26 mouse cellular contexts compared by ENCODE assay signal in the genomic region with DNA sequence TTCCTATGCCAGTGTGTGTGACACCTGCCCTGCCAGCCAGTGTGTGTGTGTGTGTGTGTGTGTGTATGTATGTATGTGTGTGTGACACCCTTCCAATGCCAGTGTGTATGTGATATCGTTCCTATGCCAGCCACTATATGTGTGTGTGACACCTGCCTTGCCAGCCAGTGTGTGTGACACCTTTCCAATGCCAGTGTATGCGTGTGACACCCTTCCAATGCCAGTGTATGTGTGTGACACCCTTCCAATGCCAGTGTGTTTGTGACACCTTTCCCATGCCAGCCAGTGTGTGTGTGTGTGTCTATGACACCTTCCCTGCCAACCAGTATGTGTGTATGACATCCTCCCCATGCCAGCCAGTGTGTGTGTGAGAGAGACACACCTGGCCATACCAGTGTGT.
"Had no signal": no experiment of that assay in that cellular context is flagged by ENCODE, and none has a peak within 500 bp of the region (broad histone marks: within the 10 kb centered on the region; RNA-seq: fewer than 3 reads in every experiment).

No protein-coding gene starts in this region.

- ATAC-seq: hindbrain, postnatal 0 days; intestine, embryonic 16.5 days had no signal

- H3K4me2 ChIP-seq: heart, embryonic 12.5 days; hindbrain, embryonic 12.5 days; hindbrain, embryonic 14.5 days; limb, embryonic 12.5 days; liver, embryonic 11.5 days; liver, embryonic 13.5 days; liver, embryonic 15.5 days had no signal

- H3K36me3 ChIP-seq: heart, embryonic 10.5 days; heart, embryonic 12.5 days; hindbrain, embryonic 10.5 days; hindbrain, embryonic 12.5 days; limb, embryonic 10.5 days; limb, embryonic 12.5 days; liver, embryonic 13.5 days; liver, embryonic 15.5 days had no signal

- DNase-seq: gastrocnemius, adult 2 months; gastrocnemius, postnatal 10 days; gastrocnemius, postnatal 25 days; heart, adult 18-20 months; heart, postnatal 10 days; heart, postnatal 4 days; kidney, adult 11 months; kidney, adult 2 months; kidney, postnatal 10 days; kidney, postnatal 25 days; kidney, postnatal 4 days; liver; liver, embryonic 13.5 days had no signal

- H3K4me3 ChIP-seq: gastrocnemius, adult 2 months; heart, embryonic 10.5 days; heart, embryonic 12.5 days; hindbrain, embryonic 10.5 days; hindbrain, embryonic 12.5 days; layer of hippocampus, adult 2 months; left cerebral cortex, adult 2 months; limb, embryonic 10.5 days; limb, embryonic 12.5 days; liver, embryonic 13.5 days; liver, embryonic 15.5 days had no signal

- H3K27ac ChIP-seq: gastrocnemius, adult 2 months; heart, embryonic 10.5 days; hindbrain, embryonic 10.5 days; hindbrain, embryonic 12.5 days; hindbrain, embryonic 14.5 days; hindbrain, postnatal 0 days; layer of hippocampus, adult 2 months; left cerebral cortex, adult 2 months; limb, embryonic 10.5 days; limb, embryonic 12.5 days; liver, embryonic 13.5 days; liver, embryonic 15.5 days had no signal

- H3K4me1 ChIP-seq: heart, embryonic 10.5 days; heart, embryonic 12.5 days; limb, embryonic 12.5 days; liver, embryonic 13.5 days; liver, embryonic 15.5 days had no signal

- H3K9ac ChIP-seq: heart, embryonic 12.5 days; hindbrain, embryonic 12.5 days; hindbrain, embryonic 14.5 days; limb, embryonic 12.5 days; liver, embryonic 13.5 days; liver, embryonic 15.5 days had no signal

- H3K9me3 ChIP-seq: hindbrain, embryonic 10.5 days; hindbrain, embryonic 12.5 days; limb, embryonic 10.5 days; liver, embryonic 15.5 days had no signal

- H3K27me3 ChIP-seq: hindbrain, embryonic 12.5 days; liver, embryonic 13.5 days; liver, embryonic 15.5 days had no signal
